Mouse (Mus musculus): Measurements from ENCODE around the gene Rab26.

The Rab26 gene

GRCm38 (mm10) chr17:24534160-24534718 lies at the start of gene Rab26:
TSS of gene Rab26 (minus strand) at chr17:24534210.
- no peak for DNase-seq (ENCODE audit: extremely low spot score, low spot score)

GRCm38 (mm10) chr17:24580287-24580686 lies 46.3 kb upstream of the Rab26 start:
- no peak for DNase-seq (ENCODE audit: extremely low spot score, low spot score)

- DNase-seq (ENCODE audit: extremely low spot score, low spot score): no peak
Measured at GRCm38 (mm10) chr17:24579532-24579931, 45.5 kb upstream of the Rab26 start.

GRCm38 (mm10) chr17:24573811-24574210 lies 39.8 kb upstream of the Rab26 start:
- no peak for DNase-seq (ENCODE audit: extremely low spot score, low spot score)

- no peak for DNase-seq (ENCODE audit: extremely low spot score, low spot score)
Measured at GRCm38 (mm10) chr17:24572651-24573245, 38.7 kb upstream of the Rab26 start.

- no peak for DNase-seq (ENCODE audit: extremely low spot score, low spot score)
Measured at GRCm38 (mm10) chr17:24569837-24570236, 35.8 kb upstream of the Rab26 start.

- no peak for DNase-seq (ENCODE audit: extremely low spot score, low spot score)
Measured at GRCm38 (mm10) chr17:24567034-24567779, 33.2 kb upstream of the Rab26 start.

- DNase-seq (ENCODE audit: extremely low spot score, low spot score): no peak
Measured at GRCm38 (mm10) chr17:24565792-24566191, 31.8 kb upstream of the Rab26 start.

GRCm38 (mm10) chr17:24565092-24565491 lies 31.1 kb upstream of the Rab26 start:
- DNase-seq (ENCODE audit: extremely low spot score, low spot score): no peak

- no peak for DNase-seq (ENCODE audit: extremely low spot score, low spot score)
Measured at GRCm38 (mm10) chr17:24564422-24564821, 30.4 kb upstream of the Rab26 start.

GRCm38 (mm10) chr17:24563638-24564037 lies 29.6 kb upstream of the Rab26 start:
- no peak for DNase-seq (ENCODE audit: extremely low spot score, low spot score)

GRCm38 (mm10) chr17:24561592-24561991 lies 27.6 kb upstream of the Rab26 start:
- no peak for DNase-seq (ENCODE audit: extremely low spot score, low spot score)

GRCm38 (mm10) chr17:24560301-24561028 lies 26.5 kb upstream of the Rab26 start:
- DNase-seq (ENCODE audit: extremely low spot score, low spot score): no peak

- no peak for DNase-seq (ENCODE audit: extremely low spot score, low spot score)
Measured at GRCm38 (mm10) chr17:24559146-24559545, 25.1 kb upstream of the Rab26 start.

- DNase-seq (ENCODE audit: extremely low spot score, low spot score): no peak
Measured at GRCm38 (mm10) chr17:24558600-24559099, 24.6 kb upstream of the Rab26 start.

- no peak for DNase-seq (ENCODE audit: extremely low spot score, low spot score)
Measured at GRCm38 (mm10) chr17:24557091-24557490, 23.1 kb upstream of the Rab26 start.

GRCm38 (mm10) chr17:24551050-24551444 lies 17.0 kb upstream of the Rab26 start:
- no peak for DNase-seq (ENCODE audit: extremely low spot score, low spot score)

GRCm38 (mm10) chr17:24550416-24551049 lies 16.5 kb upstream of the Rab26 start:
- DNase-seq (ENCODE audit: extremely low spot score, low spot score): no peak

- peak; percentile 99 for DNase-seq (ENCODE audit: extremely low spot score, low spot score)
Measured at GRCm38 (mm10) chr17:24549618-24550415, 15.8 kb upstream of the Rab26 start, which contains the start of gene Pkd1. TSS of gene Pkd1 (plus strand) at chr17:24549834.

- DNase-seq (ENCODE audit: extremely low spot score, low spot score): peak; percentile 40
Measured at GRCm38 (mm10) chr17:24548921-24549617, 15.1 kb upstream of the Rab26 start.

Data from neural tube, embryonic 10.5 days (tissue).